Mouse (Mus musculus): Measurements from ENCODE around the gene Galnt16. TPM values are rescaled to one million over a fixed set of nuclear protein-coding genes. Genes with fewer than 3 reads are reported as not detected.

The Galnt16 gene
- polyA plus RNA-seq, 1 experiment: not detected

DNA sequence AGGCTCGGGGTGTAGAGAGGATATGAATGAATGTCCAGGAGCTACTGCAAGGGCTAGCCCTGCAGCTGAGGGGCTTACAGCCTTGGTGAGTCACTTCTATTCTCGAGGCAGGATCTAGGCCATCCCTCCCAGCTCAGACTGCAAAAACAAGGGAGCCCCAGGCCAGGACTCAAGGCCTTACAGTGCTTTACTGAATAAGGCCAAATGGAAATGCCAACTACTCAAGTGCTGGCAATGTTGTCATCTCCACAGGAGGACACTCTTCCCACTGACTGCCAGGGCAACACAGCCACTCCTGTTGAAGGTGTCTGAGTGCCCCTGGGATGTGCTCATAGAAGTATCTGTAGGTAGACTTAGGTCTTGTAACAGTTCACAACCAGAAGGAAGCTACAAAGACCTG lies 8.4 kb downstream of the Galnt16 start:
- TF ChIP-seq CTCF (IDR thresholded peaks at IDR 0.05; ENCODE audit: insufficient read depth, low read depth, low read length) (no peak), POLR2A (IDR thresholded peaks at IDR 0.05; ENCODE audit: insufficient read depth, low read depth, low read length) (no peak)
- H3K4me3 ChIP-seq (ENCODE audit: insufficient read depth, low read depth, low read length): no peak overlapping the region
- H3K27ac ChIP-seq (ENCODE audit: insufficient read depth, low read depth, low read length): peak overlapping the region; percentile 57
- peaks cover 56% of the 10 kb centered on the region for H3K4me1 ChIP-seq (ENCODE audit: control insufficient read depth, insufficient read depth, low read length)
- WGBS: 53% methylated on average over 2 of the region's 2 CpGs

DNA sequence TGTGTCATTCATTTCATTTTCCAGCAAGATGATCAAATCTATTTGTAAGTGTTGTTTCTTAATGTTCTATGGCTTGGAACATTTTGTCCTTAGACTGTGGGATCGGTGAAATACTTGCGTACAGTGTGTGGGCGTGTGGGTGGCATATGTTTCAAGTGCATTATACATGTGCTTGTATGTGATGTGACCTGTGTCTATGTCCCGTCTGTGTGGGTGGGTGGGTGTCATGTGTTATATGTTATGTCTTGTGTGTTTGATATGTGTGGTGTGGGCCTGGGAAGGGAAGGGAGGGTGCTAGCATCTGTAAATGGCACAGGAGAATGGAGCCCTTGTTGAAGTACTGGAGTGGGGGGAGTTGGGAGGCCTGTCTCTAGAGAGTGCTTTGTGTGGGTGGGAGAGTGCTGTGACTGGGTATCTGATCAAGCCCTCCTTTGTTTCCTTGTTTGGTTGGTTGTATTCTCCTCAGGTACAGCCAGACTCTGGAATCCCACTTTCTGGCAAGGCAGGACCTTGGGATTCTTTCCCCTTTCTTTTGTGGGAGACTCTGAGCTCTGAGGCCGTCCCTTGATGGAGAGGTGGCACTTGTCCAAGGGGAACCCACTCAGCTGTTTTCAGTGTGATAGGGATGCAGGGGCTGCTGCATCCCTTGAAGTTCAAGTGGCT lies 9.8 kb downstream of the Galnt16 start:
- TF ChIP-seq CTCF (IDR thresholded peaks at IDR 0.05; ENCODE audit: insufficient read depth, low read depth, low read length) (no peak), POLR2A (IDR thresholded peaks at IDR 0.05; ENCODE audit: insufficient read depth, low read depth, low read length) (no peak)
- H3K27ac ChIP-seq (ENCODE audit: insufficient read depth, low read depth, low read length): peak overlapping the region; percentile 79

DNA sequence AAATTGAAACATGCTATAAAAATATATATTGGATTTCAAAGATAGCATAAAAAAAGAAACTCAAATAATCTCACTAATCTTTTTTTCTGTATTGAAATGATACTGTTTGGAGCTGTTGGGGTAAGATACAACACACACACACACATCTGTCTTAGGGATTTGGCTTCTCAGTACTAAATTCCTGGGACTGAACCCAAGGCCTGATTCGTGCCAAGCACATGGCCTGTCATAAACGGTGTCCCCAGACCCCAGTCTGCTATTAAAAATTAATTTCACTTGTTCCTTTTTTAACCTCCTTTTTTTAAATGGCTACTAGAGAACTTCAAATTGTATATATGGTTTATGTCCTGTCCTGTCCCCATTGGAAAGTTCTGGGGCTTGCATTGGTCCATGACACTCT lies 12.0 kb downstream of the Galnt16 start:
- H3K4me3 ChIP-seq (ENCODE audit: insufficient read depth, low read depth, low read length): no peak overlapping the region
- peaks cover 51% of the 10 kb centered on the region for H3K4me1 ChIP-seq (ENCODE audit: control insufficient read depth, insufficient read depth, low read length)
- H3K27ac ChIP-seq (ENCODE audit: insufficient read depth, low read depth, low read length): no peak overlapping the region
- TF ChIP-seq POLR2A (IDR thresholded peaks at IDR 0.05; ENCODE audit: insufficient read depth, low read depth, low read length) (no peak), CTCF (IDR thresholded peaks at IDR 0.05; ENCODE audit: insufficient read depth, low read depth, low read length) (no peak)
- WGBS: 33% methylated on average over 2 of the region's 2 CpGs

More for the DNA sequence above, 9.8 kb downstream of the Galnt16 start:
- peaks cover 54% of the 10 kb centered on the region for H3K4me1 ChIP-seq (ENCODE audit: control insufficient read depth, insufficient read depth, low read length)
- 43% methylated on average over 5 of the region's 5 CpGs for WGBS
- no peak overlapping the region for H3K4me3 ChIP-seq (ENCODE audit: insufficient read depth, low read depth, low read length)

DNA sequence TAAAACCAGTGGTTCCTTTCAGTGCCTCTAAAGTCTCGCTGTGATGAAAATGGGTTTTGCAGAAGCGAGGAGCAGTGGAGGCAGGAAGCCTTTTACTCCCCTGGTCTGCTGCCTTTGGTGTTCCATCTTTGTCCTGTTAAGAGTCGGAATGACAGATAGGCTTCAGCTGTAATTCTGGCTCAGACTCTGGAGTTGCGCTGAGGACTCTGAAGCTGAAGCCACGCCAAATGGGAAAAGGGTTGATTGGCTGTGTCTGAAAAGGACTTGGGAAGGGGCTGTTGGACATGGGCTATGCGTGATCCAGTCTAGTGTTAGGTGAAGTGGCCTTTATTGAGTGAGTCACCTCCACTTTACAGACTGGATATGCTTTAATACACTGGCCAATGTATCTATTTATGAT lies 12.6 kb downstream of the Galnt16 start:
- no peak for TF ChIP-seq POLR2A (IDR thresholded peaks at IDR 0.05; ENCODE audit: insufficient read depth, low read depth, low read length)
- TF ChIP-seq CTCF (IDR thresholded peaks at IDR 0.05; ENCODE audit: insufficient read depth, low read depth, low read length): no peak
- H3K27ac ChIP-seq (ENCODE audit: insufficient read depth, low read depth, low read length): no peak overlapping the region
- WGBS: 68% methylated on average over 6 of the region's 6 CpGs
- H3K4me1 ChIP-seq (ENCODE audit: control insufficient read depth, insufficient read depth, low read length): peaks cover 46% of the 10 kb centered on the region
- H3K4me3 ChIP-seq (ENCODE audit: insufficient read depth, low read depth, low read length): no peak overlapping the region

DNA sequence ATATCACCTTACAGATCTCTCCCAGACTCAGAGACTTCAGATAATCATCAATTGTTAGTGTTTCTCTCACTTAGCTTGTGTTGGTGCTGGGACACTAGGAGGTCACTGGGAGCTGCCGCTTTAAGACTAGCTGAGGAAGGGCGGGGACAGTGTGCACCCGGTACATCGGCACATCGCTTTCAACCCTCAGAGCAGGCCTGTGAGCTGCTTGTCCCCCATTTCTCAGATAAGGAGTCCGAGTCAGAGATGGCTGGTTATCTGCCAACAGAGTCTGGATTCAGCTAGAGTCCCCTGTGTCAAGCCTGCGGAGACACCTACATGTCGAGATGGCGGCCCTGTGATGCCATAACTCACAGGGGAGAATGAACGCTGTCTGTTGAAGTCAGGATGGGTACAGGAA lies 13.5 kb downstream of the Galnt16 start:
- 76% methylated on average over 10 of the region's 10 CpGs for WGBS
- no peak overlapping the region for H3K4me3 ChIP-seq (ENCODE audit: insufficient read depth, low read depth, low read length)
- H3K27ac ChIP-seq (ENCODE audit: insufficient read depth, low read depth, low read length): no peak overlapping the region
- H3K4me1 ChIP-seq (ENCODE audit: control insufficient read depth, insufficient read depth, low read length): peaks cover 41% of the 10 kb centered on the region
- TF ChIP-seq CTCF (IDR thresholded peaks at IDR 0.05; ENCODE audit: insufficient read depth, low read depth, low read length) (no peak), POLR2A (IDR thresholded peaks at IDR 0.05; ENCODE audit: insufficient read depth, low read depth, low read length) (no peak)

DNA sequence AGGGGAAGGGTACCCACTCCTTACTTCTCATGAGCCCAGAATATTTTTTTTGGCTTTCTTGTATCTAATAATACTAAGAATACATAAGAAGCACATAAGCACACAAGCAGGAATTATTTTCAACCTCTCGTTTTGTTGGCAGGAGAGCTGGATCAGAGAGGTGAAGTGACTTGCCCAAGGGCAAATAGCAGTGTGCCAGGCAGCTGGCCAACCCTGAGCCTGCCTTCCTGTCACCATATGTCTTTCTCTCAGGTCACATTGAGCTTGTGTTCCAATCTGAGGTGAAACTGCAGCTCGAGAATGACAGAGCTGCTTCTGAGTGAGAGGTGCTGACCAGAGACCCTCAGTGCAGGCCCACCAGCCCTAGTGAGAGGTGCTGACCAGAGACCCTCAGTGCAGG lies 15.8 kb downstream of the Galnt16 start:
- WGBS: 66% methylated on average over 2 of the region's 2 CpGs
- no peak overlapping the region for H3K4me3 ChIP-seq (ENCODE audit: insufficient read depth, low read depth, low read length)
- no peak for TF ChIP-seq POLR2A (IDR thresholded peaks at IDR 0.05; ENCODE audit: insufficient read depth, low read depth, low read length)
- TF ChIP-seq CTCF (IDR thresholded peaks at IDR 0.05; ENCODE audit: insufficient read depth, low read depth, low read length): no peak
- H3K4me1 ChIP-seq (ENCODE audit: control insufficient read depth, insufficient read depth, low read length): peaks cover 37% of the 10 kb centered on the region
- no peak overlapping the region for H3K27ac ChIP-seq (ENCODE audit: insufficient read depth, low read depth, low read length)

DNA sequence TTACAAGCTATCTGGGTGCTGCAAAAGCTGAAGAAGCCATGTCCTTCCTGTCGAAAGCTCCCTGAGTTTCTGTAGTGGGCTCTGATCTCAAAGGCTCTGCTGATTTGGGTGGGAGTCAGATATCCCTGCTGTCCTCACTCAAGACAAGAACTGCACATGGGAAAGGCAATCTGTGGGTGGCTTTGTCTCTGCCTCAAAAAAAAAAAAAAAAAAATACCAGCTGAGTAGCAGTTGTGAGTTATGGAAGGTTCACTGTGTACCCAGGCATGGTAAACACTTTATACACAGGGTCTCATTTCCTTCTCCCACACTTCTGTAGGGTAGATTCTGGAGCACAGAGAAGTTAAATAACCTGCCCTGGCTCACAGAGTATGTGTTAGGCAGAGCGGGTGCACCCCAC lies 19.2 kb downstream of the Galnt16 start:
- TF ChIP-seq POLR2A (IDR thresholded peaks at IDR 0.05; ENCODE audit: insufficient read depth, low read depth, low read length) (no peak), CTCF (IDR thresholded peaks at IDR 0.05; ENCODE audit: insufficient read depth, low read depth, low read length) (no peak)
- Histone ChIP-seq H3K27ac (ENCODE audit: insufficient read depth, low read depth, low read length) (peak overlapping the region; percentile 25), H3K4me3 (ENCODE audit: insufficient read depth, low read depth, low read length) (no peak overlapping the region), H3K4me1 (ENCODE audit: control insufficient read depth, insufficient read depth, low read length) (peaks cover 21% of the 10 kb centered on the region)
- WGBS: 55% methylated on average over 2 of the region's 2 CpGs

- Histone ChIP-seq H3K4me3 (ENCODE audit: insufficient read depth, low read depth, low read length) (no peak overlapping the region), H3K27ac (ENCODE audit: insufficient read depth, low read depth, low read length) (no peak overlapping the region), H3K4me1 (ENCODE audit: control insufficient read depth, insufficient read depth, low read length) (peaks cover 21% of the 10 kb centered on the region)
- TF ChIP-seq POLR2A (IDR thresholded peaks at IDR 0.05; ENCODE audit: insufficient read depth, low read depth, low read length) (no peak), CTCF (IDR thresholded peaks at IDR 0.05; ENCODE audit: insufficient read depth, low read depth, low read length) (no peak)
- 59% methylated on average over 6 of the region's 6 CpGs for WGBS
Observed at GRCm38 (mm10) chr12:80538311-80538710, 20.2 kb downstream of the Galnt16 start.

DNA sequence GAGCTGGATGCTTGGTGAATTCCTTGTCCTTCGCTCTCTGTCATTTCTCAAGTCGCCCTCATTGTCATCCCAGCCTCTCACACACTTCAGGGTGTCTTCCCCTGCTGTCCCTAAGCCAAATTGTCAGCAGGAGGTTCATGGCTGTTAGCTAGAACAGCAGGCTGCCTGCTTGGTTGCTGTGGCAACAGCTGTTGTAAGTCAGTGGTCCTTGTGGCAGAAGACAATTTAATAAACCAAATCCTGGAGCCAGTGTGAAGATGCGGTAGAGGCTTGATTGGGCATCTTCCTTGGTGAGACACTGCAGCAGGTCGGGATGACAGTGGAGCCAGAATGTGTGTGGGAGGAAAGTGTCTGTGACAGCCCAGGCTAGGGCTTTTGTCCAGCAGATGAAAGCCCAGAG lies 27.2 kb downstream of the Galnt16 start:
- TF ChIP-seq CTCF (IDR thresholded peaks at IDR 0.05; ENCODE audit: insufficient read depth, low read depth, low read length) (no peak), POLR2A (IDR thresholded peaks at IDR 0.05; ENCODE audit: insufficient read depth, low read depth, low read length) (no peak)
- Histone ChIP-seq H3K4me1 (ENCODE audit: control insufficient read depth, insufficient read depth, low read length) (peaks cover 18% of the 10 kb centered on the region), H3K4me3 (ENCODE audit: insufficient read depth, low read depth, low read length) (no peak overlapping the region), H3K27ac (ENCODE audit: insufficient read depth, low read depth, low read length) (0 out of 2 replicates have a peak overlapping the region, but pooled peaks have one; percentile 6)
- WGBS: 20% methylated on average over 4 of the region's 4 CpGs
